Mouse (Mus musculus) hindbrain, embryonic 13.5 days (tissue): ENCODE results near the gene Epn2. TPM values are rescaled to one million over a fixed set of nuclear protein-coding genes. Genes with fewer than 3 reads are reported as not detected.

Source experiments
- ATAC-seq: fragments of 200-750 bp; cut with Nextera tagmentation; 2 replicates; pipeline ENCODE4 v1.8.0; 2017; ENCODE audit warnings: moderate TSS enrichment; ENCODE audit not compliant: low FRiP score
- H3K27ac ChIP-seq: fragments of 300-500 bp; sonication (generic); 2 replicates; pipeline ENCODE4 v1.5.1; 2015; ENCODE audit warnings: inconsistent platforms, mild to moderate bottlenecking, moderate library complexity
- H3K27me3 ChIP-seq: fragments of 300-500 bp; sonication (generic); 2 replicates; pipeline ENCODE4 v1.6.1; 2015; ENCODE audit warnings: mild to moderate bottlenecking, inconsistent platforms
- H3K36me3 ChIP-seq: fragments of 300-500 bp; sonication (generic); 2 replicates; pipeline ENCODE4 v1.6.1; 2015; ENCODE audit warnings: mild to moderate bottlenecking, inconsistent platforms
- H3K4me1 ChIP-seq: fragments of 300-500 bp; sonication (generic); replicated peaks from 2 replicates; pipeline ENCODE4 v1.6.1; 2015; ENCODE audit warnings: inconsistent platforms
- H3K4me2 ChIP-seq: fragments of 300-500 bp; sonication (generic); 2 replicates; pipeline ENCODE4 v1.6.1; 2015; ENCODE audit warnings: inconsistent platforms, mild to moderate bottlenecking, moderate library complexity
- H3K4me3 ChIP-seq: fragments of 300-500 bp; sonication (generic); 2 replicates; pipeline ENCODE4 v1.5.1; 2015; ENCODE audit warnings: mild to moderate bottlenecking, inconsistent platforms
- H3K9ac ChIP-seq: fragments of 300-500 bp; sonication (generic); 2 replicates; pipeline ENCODE4 v1.6.1; 2015; ENCODE audit warnings: mild to moderate bottlenecking, inconsistent platforms
- H3K9me3 ChIP-seq: fragments of 300-500 bp; sonication (generic); 2 replicates; pipeline ENCODE4 v1.6.1; 2016; ENCODE audit warnings: inconsistent platforms
- WGBS: fragments of 180-500 bp; shearing (Covaris S2); methylation state at CpG from one replicate; pipeline ENCODE4 v1.1.7; 2015; 5-methylcytosine and 5-hydroxymethylcytosine counted together
- polyA plus RNA-seq: library from polyadenylated mRNA; unstranded; fragments of >200 nt; fragmentation: Nextera tagmentation; extraction: Ambion mirVana; gene quantifications from 2 replicates; pipeline ENCODE4 v1.2.1, GENCODE M21; 2015

Gene Epn2
- polyA plus RNA-seq, 1 experiment from 2014 or later = 48.1 TPM

- Histone ChIP-seq H3K27me3 (no peaks in the 10 kb centered on the region), H3K4me1 (peaks cover 21% of the 10 kb centered on the region; the same call in 1 of the 2 replicates), H3K9me3 (no peaks in the 10 kb centered on the region), H3K9ac (no peak overlapping the region), H3K4me2 (no peak overlapping the region), H3K4me3 (no peak overlapping the region), H3K36me3 (no peaks in the 10 kb centered on the region; the same call in 1 of the 2 replicates), H3K27ac (no peak overlapping the region)
- ATAC-seq = no peak
- WGBS = 75% methylated on average over 5 of the region's 5 CpGs
These were observed 17.1 kb downstream of the Epn2 start for GRCm38 (mm10) chr11:61562421-61562820.

GRCm38 (mm10) chr11:61559572-61559971, 19.9 kb downstream of the Epn2 start:
- no peak for ATAC-seq
- Histone ChIP-seq H3K9me3 (no peaks in the 10 kb centered on the region), H3K4me3 (no peak overlapping the region), H3K4me1 (peaks cover 21% of the 10 kb centered on the region), H3K9ac (no peak overlapping the region), H3K27me3 (no peaks in the 10 kb centered on the region), H3K27ac (no peak overlapping the region), H3K4me2 (no peak overlapping the region), H3K36me3 (no peaks in the 10 kb centered on the region; the same call in 1 of the 2 replicates)
- 87% methylated on average over 5 of the region's 5 CpGs for WGBS

- H3K36me3 ChIP-seq = no peaks in the 10 kb centered on the region
- peaks cover 14% of the 10 kb centered on the region for H3K4me1 ChIP-seq
- H3K9ac ChIP-seq = no peak overlapping the region
- no peak overlapping the region for H3K4me2 ChIP-seq
- 77% methylated on average over 3 of the region's 3 CpGs for WGBS
- H3K27ac ChIP-seq = peak overlapping the region; percentile 18; the same call in 1 of the 2 replicates
- no peak overlapping the region for H3K4me3 ChIP-seq
- no peak for ATAC-seq
- H3K9me3 ChIP-seq = no peaks in the 10 kb centered on the region
- H3K27me3 ChIP-seq = no peaks in the 10 kb centered on the region
These were observed 26.3 kb downstream of the Epn2 start for GRCm38 (mm10) chr11:61553015-61553754.

- Histone ChIP-seq H3K4me2 (no peak overlapping the region), H3K36me3 (peaks cover 11% of the 10 kb centered on the region), H3K4me1 (peaks cover 14% of the 10 kb centered on the region), H3K9me3 (no peaks in the 10 kb centered on the region), H3K4me3 (no peak overlapping the region), H3K27me3 (no peaks in the 10 kb centered on the region), H3K9ac (no peak overlapping the region), H3K27ac (no peak overlapping the region)
- no peak for ATAC-seq
These were observed 28.9 kb downstream of the Epn2 start for GRCm38 (mm10) chr11:61550631-61551030.

- WGBS = 90% methylated on average over 4 of the region's 4 CpGs
- Histone ChIP-seq H3K27me3 (no peaks in the 10 kb centered on the region), H3K9ac (no peak overlapping the region), H3K9me3 (no peaks in the 10 kb centered on the region), H3K4me2 (no peak overlapping the region), H3K27ac (no peak overlapping the region), H3K36me3 (peaks cover 27% of the 10 kb centered on the region), H3K4me1 (no peaks in the 10 kb centered on the region), H3K4me3 (no peak overlapping the region)
- no peak for ATAC-seq
These were observed 31.8 kb downstream of the Epn2 start for GRCm38 (mm10) chr11:61547710-61548109.

GRCm38 (mm10) chr11:61546452-61546851, 33.0 kb downstream of the Epn2 start:
- peaks cover 27% of the 10 kb centered on the region for H3K36me3 ChIP-seq
- no peak for ATAC-seq
- no peak overlapping the region for H3K9ac ChIP-seq
- H3K4me3 ChIP-seq = no peak overlapping the region
- no peak overlapping the region for H3K27ac ChIP-seq
- no peak overlapping the region for H3K4me2 ChIP-seq
- 93% methylated on average over 10 of the region's 10 CpGs for WGBS
- H3K4me1 ChIP-seq = no peaks in the 10 kb centered on the region
- H3K9me3 ChIP-seq = no peaks in the 10 kb centered on the region
- no peaks in the 10 kb centered on the region for H3K27me3 ChIP-seq

- H3K27me3 ChIP-seq = no peaks in the 10 kb centered on the region
- H3K27ac ChIP-seq = no peak overlapping the region
- no peaks in the 10 kb centered on the region for H3K4me1 ChIP-seq
- H3K9ac ChIP-seq = no peak overlapping the region
- H3K4me2 ChIP-seq = no peak overlapping the region
- no peak for ATAC-seq
- H3K9me3 ChIP-seq = no peaks in the 10 kb centered on the region
- H3K4me3 ChIP-seq = no peak overlapping the region
- 86% methylated on average over 2 of the region's 2 CpGs for WGBS
- H3K36me3 ChIP-seq = peaks cover 27% of the 10 kb centered on the region
These were observed 33.9 kb downstream of the Epn2 start for GRCm38 (mm10) chr11:61545586-61545985.

- Histone ChIP-seq H3K27me3 (no peaks in the 10 kb centered on the region), H3K4me3 (no peak overlapping the region), H3K27ac (no peak overlapping the region), H3K9ac (no peak overlapping the region), H3K4me1 (no peaks in the 10 kb centered on the region), H3K9me3 (no peaks in the 10 kb centered on the region), H3K4me2 (no peak overlapping the region), H3K36me3 (peaks cover 37% of the 10 kb centered on the region)
- ATAC-seq = no peak
- WGBS = 87% methylated on average over 2 of the region's 2 CpGs
These were observed 38.4 kb downstream of the Epn2 start for GRCm38 (mm10) chr11:61541106-61541505.

- Histone ChIP-seq H3K36me3 (peaks cover 32% of the 10 kb centered on the region), H3K9me3 (no peaks in the 10 kb centered on the region), H3K4me1 (no peaks in the 10 kb centered on the region), H3K4me2 (no peak overlapping the region), H3K4me3 (no peak overlapping the region), H3K27ac (no peak overlapping the region), H3K27me3 (no peaks in the 10 kb centered on the region), H3K9ac (no peak overlapping the region)
- ATAC-seq = no peak
- 90% methylated on average over 7 of the region's 7 CpGs for WGBS
These were observed 38.8 kb downstream of the Epn2 start for GRCm38 (mm10) chr11:61540642-61541041.

GRCm38 (mm10) chr11:61537362-61537761, 42.1 kb downstream of the Epn2 start:
- Histone ChIP-seq H3K27me3 (no peaks in the 10 kb centered on the region), H3K27ac (no peak overlapping the region), H3K9me3 (no peaks in the 10 kb centered on the region), H3K4me2 (no peak overlapping the region), H3K4me3 (no peak overlapping the region), H3K36me3 (peaks cover 28% of the 10 kb centered on the region), H3K9ac (no peak overlapping the region), H3K4me1 (0 out of 2 replicates have a peak, but pooled peaks cover 2% of the 10 kb centered on the region)
- 95% methylated on average over 3 of the region's 3 CpGs for WGBS
- ATAC-seq = no peak

GRCm38 (mm10) chr11:61536952-61537351, 42.5 kb downstream of the Epn2 start:
- Histone ChIP-seq H3K4me1 (0 out of 2 replicates have a peak, but pooled peaks cover 2% of the 10 kb centered on the region), H3K9me3 (no peaks in the 10 kb centered on the region), H3K9ac (no peak overlapping the region), H3K27me3 (no peaks in the 10 kb centered on the region), H3K27ac (no peak overlapping the region), H3K36me3 (peaks cover 31% of the 10 kb centered on the region), H3K4me2 (no peak overlapping the region), H3K4me3 (no peak overlapping the region)
- WGBS = 80% methylated on average over 3 of the region's 3 CpGs
- no peak for ATAC-seq

GRCm38 (mm10) chr11:61535530-61535929, 44.0 kb downstream of the Epn2 start:
- H3K9ac ChIP-seq = no peak overlapping the region
- no peak for ATAC-seq
- no peaks in the 10 kb centered on the region for H3K27me3 ChIP-seq
- no peak overlapping the region for H3K4me3 ChIP-seq
- H3K9me3 ChIP-seq = no peaks in the 10 kb centered on the region
- 0 out of 2 replicates have a peak, but pooled peaks cover 2% of the 10 kb centered on the region for H3K4me1 ChIP-seq
- WGBS = 74% methylated on average over 1 of the region's 1 CpGs
- H3K4me2 ChIP-seq = no peak overlapping the region
- H3K27ac ChIP-seq = no peak overlapping the region
- peaks cover 36% of the 10 kb centered on the region for H3K36me3 ChIP-seq

- no peaks in the 10 kb centered on the region for H3K27me3 ChIP-seq
- WGBS = 75% methylated on average over 5 of the region's 5 CpGs
- H3K36me3 ChIP-seq = peaks cover 23% of the 10 kb centered on the region; the same call in 1 of the 2 replicates
- H3K9me3 ChIP-seq = no peaks in the 10 kb centered on the region
- no peak overlapping the region for H3K4me2 ChIP-seq
- H3K9ac ChIP-seq = no peak overlapping the region
- H3K4me1 ChIP-seq = peaks cover 16% of the 10 kb centered on the region
- no peak overlapping the region for H3K4me3 ChIP-seq
- ATAC-seq = no peak
- no peak overlapping the region for H3K27ac ChIP-seq
These were observed 45.9 kb downstream of the Epn2 start for GRCm38 (mm10) chr11:61533571-61533970.
